Mouse (Mus musculus) CD4-positive naive resting alpha-beta T cell, adult 76 days (primary cell): ENCODE data around the gene Olfr944. TPM values are rescaled to one million over a fixed set of nuclear protein-coding genes. Genes with fewer than 3 reads are reported as not detected.

Source experiments
- total RNA-seq: library from RNA; stranded (reverse); gene quantifications from one replicate; pipeline ENCODE4 v1.2.4, GENCODE M21; 2023

Gene Olfr944
- total RNA-seq, result not detected

GRCm38 (mm10) chr9:39201620-39202019, at the start of gene Olfr944:
Gene Olfr944 (plus strand): TSS chr9:39201920.

GRCm38 (mm10) chr9:39166004-39166403, 35.7 kb upstream of the Olfr944 start, which contains the start of gene Olfr943:
Gene Olfr943 (plus strand): TSS chr9:39166304.

GRCm38 (mm10) chr9:39249894-39250293, 48.2 kb downstream of the Olfr944 start, which contains the start of gene Olfr1537:
Gene Olfr1537 (minus strand): TSS chr9:39249994.

Other genes with a start within 250 kb of the Olfr944 start
- not detected for gene Olfr933, start 229.6 kb upstream of the Olfr944 start, total RNA-seq
- gene Olfr934, start 213.6 kb upstream of the Olfr944 start, total RNA-seq, result not detected
- gene Olfr935, start 202.2 kb upstream of the Olfr944 start, total RNA-seq, result not detected
- gene Olfr146, start 178.5 kb upstream of the Olfr944 start, total RNA-seq, result not detected
- gene Olfr937, start 137.0 kb upstream of the Olfr944 start, total RNA-seq, result not detected
- not detected for gene Olfr938, start 123.0 kb upstream of the Olfr944 start, total RNA-seq
- gene Olfr27, start 73.8 kb upstream of the Olfr944 start, total RNA-seq, result not detected
- gene Olfr943, start 35.6 kb upstream of the Olfr944 start, total RNA-seq, result not detected
- not detected for gene Olfr1537, start 48.1 kb downstream of the Olfr944 start, total RNA-seq
- not detected for gene Olfr945, start 74.9 kb downstream of the Olfr944 start, total RNA-seq
- not detected for gene Olfr948, start 124.1 kb downstream of the Olfr944 start, total RNA-seq
- not detected for gene Olfr951, start 185.5 kb downstream of the Olfr944 start, total RNA-seq
- not detected for gene Olfr952, start 225.2 kb downstream of the Olfr944 start, total RNA-seq